Mouse (Mus musculus) liver, embryonic 13.5 days (tissue): Measurements from ENCODE around the gene Smurf2. TPM values are rescaled to one million over a fixed set of nuclear protein-coding genes. Genes with fewer than 3 reads are reported as not detected.

Experiments used
- ATAC-seq: fragments of 200-750 bp; cut with Nextera tagmentation; 2 replicates; pipeline ENCODE4 v1.8.0; 2017; ENCODE audit warnings: low read depth, mild to moderate bottlenecking, moderate number of reproducible peaks, moderate library complexity
- DNase-seq: peaks from one replicate; pipeline ENCODE4 v3.0.0; 2022
- H3K27ac ChIP-seq: fragments of 300-500 bp; sonication (generic); 2 replicates; pipeline ENCODE4 v1.5.1; 2015; ENCODE audit warnings: moderate library complexity, mild to moderate bottlenecking, inconsistent platforms
- H3K27me3 ChIP-seq: fragments of 300-500 bp; sonication (generic); 2 replicates; pipeline ENCODE4 v1.6.1; 2015; ENCODE audit warnings: mild to moderate bottlenecking, inconsistent platforms
- H3K36me3 ChIP-seq: fragments of 300-500 bp; sonication (generic); 2 replicates; pipeline ENCODE4 v1.6.1; 2015; ENCODE audit warnings: mild to moderate bottlenecking, inconsistent platforms
- H3K4me1 ChIP-seq: fragments of 300-500 bp; sonication (generic); replicated peaks from 2 replicates; pipeline ENCODE4 v1.6.1; 2015; ENCODE audit warnings: inconsistent platforms
- H3K4me2 ChIP-seq: fragments of 300-500 bp; sonication (generic); 2 replicates; pipeline ENCODE4 v1.6.1; 2015; ENCODE audit warnings: inconsistent platforms, mild to moderate bottlenecking, moderate library complexity
- H3K4me3 ChIP-seq: fragments of 300-500 bp; sonication (generic); replicated peaks from 2 replicates; pipeline ENCODE4 v1.5.1; 2015; ENCODE audit warnings: mild to moderate bottlenecking, inconsistent platforms
- H3K9ac ChIP-seq: fragments of 300-500 bp; sonication (generic); 2 replicates; pipeline ENCODE4 v1.6.1; 2015; ENCODE audit warnings: mild to moderate bottlenecking, inconsistent platforms
- H3K9me3 ChIP-seq: fragments of 300-500 bp; sonication (generic); replicated peaks from 2 replicates; pipeline ENCODE4 v1.6.1; 2016; ENCODE audit warnings: inconsistent platforms
- WGBS: fragments of 180-500 bp; shearing (Covaris S2); methylation state at CpG from one replicate; pipeline ENCODE4 v1.1.7; 2015; ENCODE audit not compliant: insufficient replicate concordance; 5-methylcytosine and 5-hydroxymethylcytosine counted together
- polyA plus RNA-seq: library from polyadenylated mRNA; unstranded; fragments of >200 nt; fragmentation: Nextera tagmentation; extraction: Ambion mirVana; gene quantifications from 2 replicates; pipeline ENCODE4 v1.2.1, GENCODE M21; 2015

Smurf2 gene
- polyA plus RNA-seq, 1 experiment from 2014 or later, result 2.5 TPM

- H3K27me3 ChIP-seq, result no peaks in the 10 kb centered on the region
- H3K4me3 ChIP-seq, result no peak overlapping the region
- H3K4me1 ChIP-seq, result no peaks in the 10 kb centered on the region; the same call in 1 of the 2 replicates
- no peaks in the 10 kb centered on the region for H3K9me3 ChIP-seq
- H3K4me2 ChIP-seq, result no peak overlapping the region
- H3K9ac ChIP-seq, result no peak overlapping the region
- no peak overlapping the region for H3K27ac ChIP-seq
- no peak for DNase-seq
- no peak for ATAC-seq
- 62% methylated on average over 9 of the region's 9 CpGs for WGBS
- no peaks in the 10 kb centered on the region for H3K36me3 ChIP-seq
Observed at GRCm38 (mm10) chr11:106954116-106954515, 33.6 kb upstream of the Smurf2 start.

- H3K9me3 ChIP-seq, result no peaks in the 10 kb centered on the region
- ATAC-seq (no peak), DNase-seq (no peak)
- peaks cover 13% of the 10 kb centered on the region; the same call in 1 of the 2 replicates for H3K27me3 ChIP-seq
- H3K9ac ChIP-seq, result no peak overlapping the region
- no peak overlapping the region for H3K4me2 ChIP-seq
- H3K4me1 ChIP-seq, result no peaks in the 10 kb centered on the region
- 24% methylated on average over 5 of the region's 5 CpGs for WGBS
- H3K27ac ChIP-seq, result no peak overlapping the region
- H3K36me3 ChIP-seq, result no peaks in the 10 kb centered on the region
- H3K4me3 ChIP-seq, result no peak overlapping the region
Observed at GRCm38 (mm10) chr11:106937306-106937705, 16.8 kb upstream of the Smurf2 start.

GRCm38 (mm10) chr11:106930366-106930765 is 9.9 kb upstream of the Smurf2 start:
- H3K27ac ChIP-seq, result no peak overlapping the region
- H3K9ac ChIP-seq, result no peak overlapping the region
- WGBS, result 72% methylated on average over 9 of the region's 9 CpGs
- H3K4me2 ChIP-seq, result no peak overlapping the region
- no peak overlapping the region for H3K4me3 ChIP-seq
- H3K27me3 ChIP-seq, result 0 out of 2 replicates have a peak, but pooled peaks cover 4% of the 10 kb centered on the region
- DNase-seq (no peak), ATAC-seq (no peak)
- no peaks in the 10 kb centered on the region for H3K9me3 ChIP-seq
- H3K36me3 ChIP-seq, result no peaks in the 10 kb centered on the region
- 0 out of 2 replicates have a peak, but pooled peaks cover 4% of the 10 kb centered on the region for H3K4me1 ChIP-seq

GRCm38 (mm10) chr11:106928935-106929334 is 8.4 kb upstream of the Smurf2 start:
- Histone ChIP-seq H3K9ac (no peak overlapping the region), H3K4me1 (peaks cover 4% of the 10 kb centered on the region; the same call in 1 of the 2 replicates), H3K27me3 (0 out of 2 replicates have a peak, but pooled peaks cover 3% of the 10 kb centered on the region), H3K4me2 (no peak overlapping the region), H3K27ac (no peak overlapping the region), H3K36me3 (no peaks in the 10 kb centered on the region), H3K9me3 (no peaks in the 10 kb centered on the region), H3K4me3 (no peak overlapping the region)
- WGBS, result 48% methylated on average over 2 of the region's 2 CpGs
- ATAC-seq, result no peak
- DNase-seq, result no peak

- Histone ChIP-seq H3K4me1 (peaks cover 4% of the 10 kb centered on the region; the same call in 1 of the 2 replicates), H3K9me3 (no peaks in the 10 kb centered on the region), H3K36me3 (no peaks in the 10 kb centered on the region), H3K27me3 (no peaks in the 10 kb centered on the region), H3K27ac (no peak overlapping the region), H3K9ac (no peak overlapping the region), H3K4me2 (no peak overlapping the region), H3K4me3 (no peak overlapping the region)
- ATAC-seq (no peak), DNase-seq (no peak)
- WGBS, result 85% methylated on average over 5 of the region's 5 CpGs
Observed at GRCm38 (mm10) chr11:106927950-106928349, 7.4 kb upstream of the Smurf2 start.

- H3K4me1 ChIP-seq, result peaks cover 4% of the 10 kb centered on the region; the same call in 1 of the 2 replicates
- no peak overlapping the region for H3K4me3 ChIP-seq
- 73% methylated on average over 5 of the region's 5 CpGs for WGBS
- no peak overlapping the region for H3K9ac ChIP-seq
- no peak overlapping the region for H3K27ac ChIP-seq
- ATAC-seq (no peak), DNase-seq (no peak)
- H3K36me3 ChIP-seq, result no peaks in the 10 kb centered on the region
- H3K27me3 ChIP-seq, result no peaks in the 10 kb centered on the region
- H3K9me3 ChIP-seq, result no peaks in the 10 kb centered on the region
- no peak overlapping the region for H3K4me2 ChIP-seq
Observed at GRCm38 (mm10) chr11:106927226-106927625, 6.7 kb upstream of the Smurf2 start.

GRCm38 (mm10) chr11:106926732-106927131 is 6.2 kb upstream of the Smurf2 start:
- H3K36me3 ChIP-seq, result no peaks in the 10 kb centered on the region
- no peaks in the 10 kb centered on the region for H3K9me3 ChIP-seq
- no peak overlapping the region for H3K9ac ChIP-seq
- WGBS, result 58% methylated on average over 4 of the region's 4 CpGs
- H3K27me3 ChIP-seq, result no peaks in the 10 kb centered on the region
- no peak overlapping the region for H3K4me2 ChIP-seq
- H3K27ac ChIP-seq, result no peak overlapping the region
- DNase-seq, result no peak
- no peak overlapping the region for H3K4me3 ChIP-seq
- H3K4me1 ChIP-seq, result peaks cover 4% of the 10 kb centered on the region; the same call in 1 of the 2 replicates
- no peak for ATAC-seq

- Histone ChIP-seq H3K4me3 (peak overlapping the region; percentile 90), H3K4me2 (peak overlapping the region; percentile 97), H3K36me3 (no peaks in the 10 kb centered on the region), H3K9ac (peak overlapping the region; percentile 95), H3K9me3 (no peaks in the 10 kb centered on the region), H3K27me3 (no peaks in the 10 kb centered on the region), H3K27ac (peak overlapping the region; percentile 88), H3K4me1 (peaks cover 33% of the 10 kb centered on the region)
- ATAC-seq (peak; percentile 69), DNase-seq (peak; percentile 40)
- 1% methylated on average over 86 of the region's 87 CpGs for WGBS
Observed at GRCm38 (mm10) chr11:106919612-106920550, 634 bp downstream of the Smurf2 start.

GRCm38 (mm10) chr11:106918901-106919300 is 1.6 kb downstream of the Smurf2 start:
- H3K4me1 ChIP-seq, result peaks cover 33% of the 10 kb centered on the region
- no peak overlapping the region for H3K27ac ChIP-seq
- H3K36me3 ChIP-seq, result no peaks in the 10 kb centered on the region
- H3K4me2 ChIP-seq, result peak overlapping the region; percentile 97
- 32% methylated on average over 8 of the region's 8 CpGs for WGBS
- H3K9me3 ChIP-seq, result no peaks in the 10 kb centered on the region
- H3K4me3 ChIP-seq, result peak overlapping the region; percentile 90
- ATAC-seq, result no peak
- peak overlapping the region; percentile 95 for H3K9ac ChIP-seq
- DNase-seq, result no peak
- H3K27me3 ChIP-seq, result no peaks in the 10 kb centered on the region

- DNase-seq, result no peak
- Histone ChIP-seq H3K27me3 (no peaks in the 10 kb centered on the region), H3K4me3 (no peak overlapping the region), H3K4me2 (no peak overlapping the region), H3K9ac (no peak overlapping the region), H3K36me3 (no peaks in the 10 kb centered on the region), H3K4me1 (0 out of 2 replicates have a peak, but pooled peaks cover 5% of the 10 kb centered on the region), H3K9me3 (no peaks in the 10 kb centered on the region), H3K27ac (no peak overlapping the region)
- no peak for ATAC-seq
Observed at GRCm38 (mm10) chr11:106911257-106911656, 9.3 kb downstream of the Smurf2 start.

- Histone ChIP-seq H3K27me3 (no peaks in the 10 kb centered on the region), H3K36me3 (no peaks in the 10 kb centered on the region), H3K4me1 (0 out of 2 replicates have a peak, but pooled peaks cover 3% of the 10 kb centered on the region), H3K9me3 (no peaks in the 10 kb centered on the region), H3K4me3 (no peak overlapping the region), H3K4me2 (no peak overlapping the region), H3K9ac (no peak overlapping the region), H3K27ac (no peak overlapping the region)
- DNase-seq (no peak), ATAC-seq (no peak)
Observed at GRCm38 (mm10) chr11:106908016-106908415, 12.5 kb downstream of the Smurf2 start.
